Mouse (Mus musculus): ENCODE measurements around the gene Atp8a2. TPM values are rescaled to one million over a fixed set of nuclear protein-coding genes. Genes with fewer than 3 reads are reported as not detected.

The Atp8a2 gene
- total RNA-seq, 4 experiments from 2014 or later: 42.6 to 51.0 (median 49.1) TPM

- peak in 1 of 2 experiments; percentile 54 for DNase-seq (ENCODE audit: low spot score in 2 of 2)
Observed at GRCm38 (mm10) chr14:59612920-59613625, 583.9 kb downstream of the Atp8a2 start.

DNA sequence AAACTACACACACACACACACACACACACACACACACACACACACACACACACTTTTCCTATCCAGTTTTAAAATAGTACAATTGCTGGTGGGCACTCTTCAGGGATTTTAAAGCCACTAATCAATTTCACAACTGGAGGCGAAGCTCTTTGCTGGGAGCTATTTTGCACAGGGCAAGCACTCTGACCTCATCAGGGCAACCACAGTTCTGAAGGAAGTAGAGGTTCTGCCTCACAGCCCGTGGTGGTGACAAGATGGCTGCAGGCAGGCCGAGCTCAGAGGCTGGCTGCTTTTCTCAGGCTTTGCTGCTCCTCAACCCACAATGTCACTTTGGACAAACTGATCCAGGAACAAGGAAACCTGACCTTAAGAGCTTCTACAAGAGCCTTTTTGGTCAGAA, 590.0 kb downstream of the Atp8a2 start:
- no peak for DNase-seq (ENCODE audit: low spot score in 2 of 2)

- DNase-seq (ENCODE audit: low spot score in 2 of 2): peak in 1 of 2 experiments; percentile 71
Observed at GRCm38 (mm10) chr14:59605671-59606353, 591.2 kb downstream of the Atp8a2 start.

DNA sequence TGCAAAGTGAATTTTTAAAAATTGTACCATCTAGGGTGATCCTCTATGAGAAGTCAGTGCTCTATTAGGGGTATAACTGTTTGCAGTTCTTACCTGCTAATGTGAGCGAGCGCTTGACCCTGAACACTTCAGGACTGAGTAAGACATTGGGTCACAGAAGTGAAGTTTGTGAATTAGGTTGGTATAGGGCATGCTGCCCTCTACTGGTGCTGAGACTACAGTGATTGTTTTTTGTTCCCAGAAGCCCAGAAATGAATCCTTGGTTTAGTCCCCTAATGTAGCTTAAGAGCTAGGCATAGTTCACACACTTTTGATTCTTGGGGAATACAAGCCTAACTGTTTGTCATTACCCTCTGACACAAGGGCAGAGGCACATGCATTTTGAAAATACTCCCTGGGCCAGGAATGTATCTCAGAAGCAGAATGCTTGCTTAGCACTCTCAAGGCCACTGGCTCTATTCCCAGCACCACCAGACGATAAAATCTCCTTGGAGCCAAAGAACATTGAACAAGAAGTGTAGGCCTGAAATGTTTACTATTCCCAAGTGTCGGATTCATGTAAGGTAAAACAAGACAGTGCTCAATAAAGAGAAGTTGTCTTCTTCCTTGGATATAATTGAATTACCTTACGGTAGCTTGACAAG, 592.9 kb downstream of the Atp8a2 start:
- DNase-seq (ENCODE audit: low spot score in 2 of 2): no peak

GRCm38 (mm10) chr14:59598260-59598627, 598.7 kb downstream of the Atp8a2 start:
- no peak for DNase-seq (ENCODE audit: low spot score in 2 of 2)

- peak; percentile 93 to 97 for DNase-seq (ENCODE audit: low spot score in 2 of 2)
Observed at GRCm38 (mm10) chr14:59597398-59598259, 599.4 kb downstream of the Atp8a2 start, which contains the start of gene Cdadc1. Cdadc1 (minus strand) TSS chr14:59597959.

GRCm38 (mm10) chr14:59594988-59595387, 602.0 kb downstream of the Atp8a2 start:
- no peak for DNase-seq (ENCODE audit: low spot score in 2 of 2)

DNA sequence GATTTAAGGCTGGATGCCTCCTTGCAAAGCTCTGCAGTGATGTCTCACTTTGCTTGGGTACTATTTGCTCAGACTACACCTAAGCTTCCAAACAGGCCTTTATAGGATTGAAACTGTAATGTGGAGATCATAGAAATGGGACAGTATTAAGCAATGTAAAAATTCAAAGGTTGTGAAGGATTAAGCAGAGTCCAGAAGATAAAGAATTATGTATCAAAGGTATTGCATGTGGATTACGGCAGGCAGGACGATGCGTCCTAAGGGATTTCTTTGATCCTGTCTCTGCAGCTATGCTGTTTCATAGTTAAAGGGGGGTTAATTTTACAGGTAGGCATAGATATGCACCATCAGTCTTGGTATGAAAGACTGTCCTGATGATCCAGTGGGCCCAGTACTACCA, 604.4 kb downstream of the Atp8a2 start:
- DNase-seq (ENCODE audit: low spot score in 2 of 2): no peak

GRCm38 (mm10) chr14:59591901-59592300, 605.1 kb downstream of the Atp8a2 start:
- no peak for DNase-seq (ENCODE audit: low spot score in 2 of 2)

DNA sequence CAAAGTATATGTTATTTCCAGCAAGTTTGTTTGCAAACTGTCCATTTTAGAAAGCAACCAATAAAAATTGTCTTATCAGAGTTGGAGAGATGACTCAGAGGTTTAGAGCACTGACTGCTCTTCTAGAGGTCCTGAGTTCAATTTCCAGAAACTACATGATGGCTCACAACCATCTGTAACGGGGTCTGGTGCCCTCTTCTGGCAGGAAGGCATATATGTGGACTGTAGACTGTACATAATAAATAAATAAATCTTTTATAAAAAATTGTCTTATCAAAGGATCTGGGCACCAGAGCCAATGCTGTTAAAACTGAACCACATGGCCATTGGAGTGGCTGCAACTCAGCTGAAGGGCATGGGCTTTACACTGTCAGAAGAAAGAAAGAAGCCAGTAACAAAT, 606.4 kb downstream of the Atp8a2 start:
- DNase-seq (ENCODE audit: low spot score in 2 of 2): no peak

Small RNAs within 50 kb of the gene (microRNA-seq; reads per million reads assigned to microRNA genes)
- 0 reads per million in 2 experiments for gene Mir719

Other genes with a start within 250 kb of the Atp8a2 start
- gene Nupl1, start 54.3 kb upstream of the Atp8a2 start, total RNA-seq (2022): under 1 TPM in 2 of 4 experiments, not detected in 2; 0.14 to 0.34 TPM
- 10 to 100 TPM; 63.8 to 77.3 (median 72.1) TPM for gene Gm49336, start 54.3 kb upstream of the Atp8a2 start, total RNA-seq (2022)
- 100 to 1,000 TPM; 102 to 123 (median 110) TPM for gene Mtmr6, start 68.0 kb upstream of the Atp8a2 start, total RNA-seq (2022)
- 10 to 100 TPM; 44.1 to 53.1 (median 45.9) TPM for gene Amer2, start 176.1 kb upstream of the Atp8a2 start, total RNA-seq (2022)